Mouse (Mus musculus) heart, embryonic 12.5 days (tissue): Measurements from ENCODE around the gene Ndufaf7. TPM values are rescaled to one million over a fixed set of nuclear protein-coding genes. Genes with fewer than 3 reads are reported as not detected.

ENCODE experiments used
- ATAC-seq: fragments of 200-750 bp; cut with Nextera tagmentation; 2 replicates; pipeline ENCODE4 v1.8.0; 2017; ENCODE audit warnings: moderate TSS enrichment, moderate library complexity; ENCODE audit not compliant: insufficient number of reproducible peaks, low FRiP score
- H3K27ac ChIP-seq: fragments of 300-500 bp; sonication (generic); 2 replicates; pipeline ENCODE4 v1.5.1; 2016; ENCODE audit warnings: mild to moderate bottlenecking, moderate library complexity; ENCODE audit not compliant: poor library complexity, severe bottlenecking
- H3K27me3 ChIP-seq: fragments of 300-500 bp; sonication (generic); replicated peaks from 2 replicates; pipeline ENCODE4 v1.6.1; 2016; ENCODE audit warnings: mild to moderate bottlenecking, moderate library complexity
- H3K36me3 ChIP-seq: fragments of 300-500 bp; sonication (generic); 2 replicates; pipeline ENCODE4 v1.6.1; 2016; ENCODE audit warnings: mild to moderate bottlenecking, moderate library complexity
- H3K4me1 ChIP-seq: fragments of 300-500 bp; sonication (generic); replicated peaks from 2 replicates; pipeline ENCODE4 v1.6.1; 2016; ENCODE audit warnings: mild to moderate bottlenecking
- H3K4me2 ChIP-seq: fragments of 300-500 bp; sonication (generic); 2 replicates; pipeline ENCODE4 v1.6.1; 2016; ENCODE audit warnings: mild to moderate bottlenecking, moderate library complexity
- H3K4me3 ChIP-seq: fragments of 300-500 bp; sonication (generic); 2 replicates; pipeline ENCODE4 v1.5.1; 2016; ENCODE audit warnings: mild to moderate bottlenecking
- H3K9ac ChIP-seq: fragments of 300-500 bp; sonication (generic); 2 replicates; pipeline ENCODE4 v1.6.1; 2016; ENCODE audit warnings: mild to moderate bottlenecking, moderate library complexity
- H3K9me3 ChIP-seq: fragments of 300-500 bp; sonication (generic); replicated peaks from 2 replicates; pipeline ENCODE4 v1.6.1; 2016; ENCODE audit warnings: mild to moderate bottlenecking, moderate library complexity
- WGBS: fragments of 180-500 bp; shearing (Covaris S2); methylation state at CpG from one replicate; pipeline ENCODE4 v1.1.7; 2016; 5-methylcytosine and 5-hydroxymethylcytosine counted together
- polyA plus RNA-seq: library from polyadenylated mRNA; unstranded; fragments of >200 nt; fragmentation: Nextera tagmentation; extraction: Ambion mirVana; gene quantifications from 2 replicates; pipeline ENCODE4 v1.2.1, GENCODE M21; 2016

Gene Ndufaf7
- polyA plus RNA-seq, 1 experiment from 2014 or later: 61.2 TPM

DNA sequence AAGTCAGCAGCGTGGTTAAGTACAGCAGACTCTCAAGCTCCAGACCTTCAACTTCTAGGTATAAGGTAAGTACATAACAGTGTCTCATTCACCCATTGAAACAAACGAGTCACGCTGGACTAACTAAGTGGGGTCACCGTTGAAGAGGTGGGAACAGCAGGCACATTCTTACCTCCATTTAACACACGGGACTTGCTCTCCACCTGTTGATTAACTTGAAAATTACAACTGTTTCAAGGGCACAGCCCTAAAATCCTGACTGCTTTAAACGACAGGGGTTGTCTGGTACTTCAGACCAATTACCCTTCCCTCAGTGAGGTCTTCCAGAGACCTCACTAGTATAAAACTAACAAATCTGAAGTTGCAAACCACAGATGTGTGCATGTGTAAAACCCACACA lies 22.5 kb downstream of the Ndufaf7 start:
- no peak for ATAC-seq

DNA sequence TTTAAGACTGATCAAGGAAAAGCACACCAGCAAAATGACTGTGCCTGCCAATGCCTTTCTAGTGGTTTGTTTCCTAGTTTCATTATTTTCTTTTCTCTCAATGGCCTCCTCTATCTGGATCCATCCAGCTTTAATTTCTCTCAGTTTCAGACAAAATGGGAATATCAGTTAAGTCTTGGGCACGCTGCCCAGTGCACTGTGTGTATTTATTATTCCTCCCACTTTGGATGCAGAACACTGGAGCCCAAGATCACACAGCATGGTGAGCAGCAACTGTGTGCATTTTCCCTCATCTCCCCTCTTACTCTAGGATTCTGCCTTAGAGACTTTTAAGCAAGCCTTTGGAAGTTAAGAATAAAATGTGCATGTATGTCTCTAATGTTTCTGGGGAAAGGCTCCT lies 27.5 kb downstream of the Ndufaf7 start:
- Histone ChIP-seq H3K4me3 (no peak overlapping the region), H3K9ac (no peak overlapping the region), H3K27me3 (no peaks in the 10 kb centered on the region), H3K4me2 (no peak overlapping the region), H3K27ac (no peak overlapping the region), H3K9me3 (no peaks in the 10 kb centered on the region), H3K36me3 (peaks cover 67% of the 10 kb centered on the region), H3K4me1 (no peaks in the 10 kb centered on the region)
- ATAC-seq: no peak
- 84% methylated on average over 1 of the region's 1 CpGs for WGBS

More for the DNA sequence above, 22.5 kb downstream of the Ndufaf7 start:
- Histone ChIP-seq H3K9me3 (no peaks in the 10 kb centered on the region), H3K4me2 (no peak overlapping the region), H3K9ac (no peak overlapping the region), H3K36me3 (peaks cover 69% of the 10 kb centered on the region), H3K27ac (no peak overlapping the region), H3K4me1 (no peaks in the 10 kb centered on the region), H3K4me3 (no peak overlapping the region), H3K27me3 (no peaks in the 10 kb centered on the region)
- WGBS: 74% methylated on average over 6 of the region's 6 CpGs

DNA sequence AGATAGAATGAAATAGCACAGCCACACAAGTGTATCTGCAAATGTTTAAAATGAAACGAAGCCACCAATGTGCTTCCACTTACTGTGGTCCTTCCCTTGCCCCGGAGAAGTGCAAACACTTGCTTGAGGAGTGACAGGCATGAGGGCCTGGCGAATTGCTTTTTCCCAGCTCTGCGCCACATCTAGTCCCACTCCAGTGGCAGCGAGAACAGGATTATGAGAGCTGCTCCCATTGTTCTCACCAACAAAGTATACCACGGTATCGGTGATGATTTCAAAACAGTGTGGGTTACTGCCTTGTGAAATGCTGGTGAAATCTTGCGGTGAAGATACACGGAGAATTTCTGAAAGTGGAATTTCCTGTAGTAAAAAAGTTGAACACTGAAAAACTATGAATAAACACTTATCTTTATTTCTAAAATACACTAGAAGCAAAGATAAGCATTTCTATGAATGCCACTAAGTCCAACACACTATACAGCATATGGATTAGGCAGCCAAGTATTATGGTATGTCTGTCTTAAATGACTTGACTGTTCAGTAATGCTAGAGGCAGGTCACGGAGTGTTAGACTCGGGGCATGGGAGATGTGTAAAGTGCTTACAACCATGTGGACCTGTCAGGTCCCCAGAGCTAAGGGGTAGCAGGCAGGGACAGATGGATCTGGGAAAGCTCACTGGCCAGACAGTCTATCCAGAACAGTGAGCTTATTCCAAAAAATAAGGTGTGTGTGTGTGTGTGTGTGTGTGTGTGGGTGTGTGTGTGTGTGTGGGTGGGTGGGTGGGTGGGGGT lies 29.4 kb downstream of the Ndufaf7 start:
- Histone ChIP-seq H3K27me3 (no peaks in the 10 kb centered on the region), H3K9ac (no peak overlapping the region), H3K4me2 (no peak overlapping the region), H3K36me3 (peaks cover 61% of the 10 kb centered on the region), H3K27ac (no peak overlapping the region), H3K9me3 (no peaks in the 10 kb centered on the region), H3K4me3 (no peak overlapping the region), H3K4me1 (no peaks in the 10 kb centered on the region)
- 89% methylated on average over 11 of the region's 11 CpGs for WGBS
- ATAC-seq: no peak

DNA sequence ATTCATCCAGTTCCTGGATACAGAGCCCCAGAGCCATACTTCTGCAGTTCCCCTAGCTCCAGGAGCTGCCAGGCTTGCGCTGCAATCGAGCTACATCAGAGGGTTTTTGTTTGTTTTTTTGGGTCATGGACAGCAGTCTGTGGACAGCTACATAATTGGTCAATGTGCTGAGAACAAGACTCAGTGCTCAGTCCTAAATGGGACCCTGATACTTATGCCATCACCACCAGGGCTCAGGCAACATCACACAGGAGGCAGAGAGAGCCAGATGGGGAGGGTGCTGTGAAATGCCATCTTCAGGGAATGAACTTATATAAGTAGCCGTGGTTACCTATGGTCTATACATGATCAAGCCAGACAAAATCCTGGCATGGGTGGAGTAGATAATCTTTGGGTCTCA lies 31.6 kb downstream of the Ndufaf7 start:
- H3K36me3 ChIP-seq: peaks cover 55% of the 10 kb centered on the region
- no peaks in the 10 kb centered on the region for H3K27me3 ChIP-seq
- H3K4me2 ChIP-seq: no peak overlapping the region
- ATAC-seq: no peak
- H3K4me3 ChIP-seq: no peak overlapping the region
- no peak overlapping the region for H3K9ac ChIP-seq
- no peaks in the 10 kb centered on the region for H3K9me3 ChIP-seq
- WGBS: 89% methylated on average over 3 of the region's 3 CpGs
- H3K27ac ChIP-seq: no peak overlapping the region
- no peaks in the 10 kb centered on the region for H3K4me1 ChIP-seq

DNA sequence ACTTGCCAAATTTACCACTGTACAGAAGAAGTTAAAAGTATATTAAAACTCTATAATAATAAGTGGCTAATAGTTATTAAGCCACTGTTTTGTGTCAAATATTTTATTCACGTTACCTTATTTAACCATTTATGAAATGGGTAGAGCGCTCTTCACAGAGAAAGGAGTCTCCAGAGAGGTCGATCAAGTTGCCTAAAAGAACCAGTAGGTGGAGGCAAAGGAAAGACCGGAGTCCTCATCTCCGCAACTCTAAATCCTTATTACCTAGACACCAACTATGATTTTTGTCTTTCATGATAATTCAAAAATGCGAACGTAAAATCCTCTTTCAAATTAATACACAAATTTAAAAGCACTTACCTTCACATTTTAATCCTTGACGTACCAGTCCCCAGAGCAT lies 46.2 kb downstream of the Ndufaf7 start:
- Histone ChIP-seq H3K9ac (no peak overlapping the region), H3K4me1 (peaks cover 16% of the 10 kb centered on the region), H3K27ac (no peak overlapping the region), H3K36me3 (peaks cover 35% of the 10 kb centered on the region), H3K9me3 (no peaks in the 10 kb centered on the region), H3K27me3 (no peaks in the 10 kb centered on the region), H3K4me3 (no peak overlapping the region), H3K4me2 (no peak overlapping the region)
- no peak for ATAC-seq
- 90% methylated on average over 8 of the region's 8 CpGs for WGBS

DNA sequence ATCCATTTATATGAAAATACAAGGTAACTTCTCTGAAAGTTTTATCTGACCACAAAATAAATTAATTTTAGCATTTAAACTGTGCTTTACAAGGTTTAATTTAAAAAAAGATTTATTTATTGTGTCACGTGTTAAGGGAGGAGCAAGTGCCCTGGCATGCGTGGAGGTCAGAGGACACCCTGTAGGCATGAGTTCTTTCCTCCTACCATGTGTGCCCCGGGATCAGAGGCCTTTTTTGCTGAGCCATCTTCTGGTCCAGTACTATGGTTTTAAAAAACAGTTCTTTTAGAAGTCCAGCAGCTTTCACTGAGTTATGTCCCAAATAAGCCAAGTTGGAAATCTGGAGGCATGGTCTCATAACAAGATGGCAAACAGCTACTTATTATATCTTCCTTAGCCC lies 46.8 kb downstream of the Ndufaf7 start:
- Histone ChIP-seq H3K9me3 (no peaks in the 10 kb centered on the region), H3K9ac (no peak overlapping the region), H3K27me3 (no peaks in the 10 kb centered on the region), H3K4me2 (no peak overlapping the region), H3K4me1 (peaks cover 16% of the 10 kb centered on the region), H3K27ac (no peak overlapping the region), H3K4me3 (no peak overlapping the region), H3K36me3 (peaks cover 31% of the 10 kb centered on the region)
- ATAC-seq: no peak
- WGBS: 87% methylated on average over 3 of the region's 3 CpGs

DNA sequence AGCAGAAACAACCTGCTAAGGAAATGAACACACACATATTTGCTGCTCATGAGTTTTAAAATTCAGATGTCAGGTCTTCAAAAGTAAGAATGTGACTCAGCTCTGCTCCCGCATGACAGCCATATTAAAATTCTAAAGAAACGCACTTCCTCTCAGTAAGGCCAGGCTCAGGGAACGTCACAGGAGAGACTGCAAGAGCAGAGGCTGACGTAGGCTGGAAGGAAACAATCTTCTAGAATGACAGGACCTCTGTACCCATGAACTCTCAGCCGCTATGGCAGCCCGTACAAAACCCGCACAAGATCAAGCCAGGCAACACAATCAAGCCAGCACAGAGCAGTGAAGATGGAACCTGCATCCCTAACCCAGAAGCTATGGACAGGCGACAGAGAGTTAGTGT lies 52.1 kb downstream of the Ndufaf7 start:
- peaks cover 23% of the 10 kb centered on the region for H3K4me1 ChIP-seq
- H3K27me3 ChIP-seq: no peaks in the 10 kb centered on the region
- ATAC-seq: no peak
- WGBS: 74% methylated on average over 8 of the region's 8 CpGs
- H3K4me2 ChIP-seq: no peak overlapping the region
- 0 out of 2 replicates have a peak, but pooled peaks cover 2% of the 10 kb centered on the region for H3K9me3 ChIP-seq
- H3K9ac ChIP-seq: no peak overlapping the region
- no peak overlapping the region for H3K4me3 ChIP-seq
- H3K27ac ChIP-seq: no peak overlapping the region
- no peaks in the 10 kb centered on the region for H3K36me3 ChIP-seq

DNA sequence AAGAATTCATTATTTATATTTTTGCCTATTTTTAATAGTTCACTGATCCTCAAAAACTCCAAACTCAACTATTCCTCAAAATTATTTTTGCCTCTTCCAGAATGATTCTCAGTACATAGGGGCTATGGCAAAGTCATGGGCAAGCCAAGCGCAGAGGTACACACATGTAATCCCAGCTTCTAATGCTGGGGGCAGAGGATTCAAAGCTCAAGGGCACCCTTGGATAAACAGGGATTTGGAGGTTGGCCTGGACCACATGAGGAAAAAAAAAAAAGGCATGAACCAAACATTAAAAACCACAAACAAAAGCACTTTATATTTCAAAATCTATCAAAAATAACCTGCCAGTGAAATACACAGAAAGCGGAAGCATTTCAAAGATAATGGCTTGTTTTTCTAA lies 54.6 kb downstream of the Ndufaf7 start:
- Histone ChIP-seq H3K27me3 (no peaks in the 10 kb centered on the region), H3K4me1 (peaks cover 11% of the 10 kb centered on the region), H3K9ac (no peak overlapping the region), H3K4me2 (no peak overlapping the region), H3K9me3 (0 out of 2 replicates have a peak, but pooled peaks cover 2% of the 10 kb centered on the region), H3K27ac (no peak overlapping the region), H3K4me3 (no peak overlapping the region), H3K36me3 (no peaks in the 10 kb centered on the region)
- ATAC-seq: no peak
- WGBS: 96% methylated on average over 2 of the region's 2 CpGs

DNA sequence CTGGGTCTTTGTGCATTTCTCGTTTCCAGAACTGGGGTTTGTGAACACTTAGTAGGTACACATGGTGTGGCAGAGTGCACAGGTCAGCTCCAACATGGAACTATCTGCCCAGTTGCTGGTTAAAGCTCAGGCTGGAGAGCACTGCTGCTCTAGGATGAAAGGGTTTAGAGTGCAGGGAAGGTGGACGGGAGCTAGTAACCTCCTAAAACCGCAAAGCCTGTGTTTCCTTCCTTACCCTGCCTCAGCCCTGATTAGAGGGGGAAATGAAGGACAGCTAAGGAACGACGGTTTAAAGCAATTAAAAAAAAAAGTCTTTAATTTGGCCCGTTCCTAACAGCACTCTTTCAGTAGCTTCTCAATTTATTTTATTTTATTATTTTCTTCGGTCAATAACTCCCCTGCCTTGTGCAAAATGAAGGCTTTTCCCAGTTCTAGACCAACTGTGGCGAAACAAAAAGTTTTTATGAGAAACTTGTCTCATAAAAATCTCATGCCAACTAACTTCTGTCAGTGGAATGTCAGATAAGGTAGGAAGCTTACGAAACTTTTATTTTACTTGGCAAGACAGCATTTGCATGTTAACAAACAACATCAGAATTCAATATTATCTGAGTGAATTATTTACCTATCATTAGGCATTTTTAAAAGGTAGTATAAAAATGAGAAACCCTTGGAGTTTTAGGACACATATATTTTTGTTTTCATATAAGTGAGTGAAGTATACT lies 55.5 kb downstream of the Ndufaf7 start:
- ATAC-seq: no peak
- Histone ChIP-seq H3K36me3 (no peaks in the 10 kb centered on the region), H3K27me3 (no peaks in the 10 kb centered on the region), H3K27ac (no peak overlapping the region; the same call in 1 of the 2 replicates), H3K4me1 (peaks cover 11% of the 10 kb centered on the region), H3K9me3 (0 out of 2 replicates have a peak, but pooled peaks cover 2% of the 10 kb centered on the region), H3K9ac (no peak overlapping the region), H3K4me2 (no peak overlapping the region), H3K4me3 (no peak overlapping the region)
- 61% methylated on average over 9 of the region's 9 CpGs for WGBS

DNA sequence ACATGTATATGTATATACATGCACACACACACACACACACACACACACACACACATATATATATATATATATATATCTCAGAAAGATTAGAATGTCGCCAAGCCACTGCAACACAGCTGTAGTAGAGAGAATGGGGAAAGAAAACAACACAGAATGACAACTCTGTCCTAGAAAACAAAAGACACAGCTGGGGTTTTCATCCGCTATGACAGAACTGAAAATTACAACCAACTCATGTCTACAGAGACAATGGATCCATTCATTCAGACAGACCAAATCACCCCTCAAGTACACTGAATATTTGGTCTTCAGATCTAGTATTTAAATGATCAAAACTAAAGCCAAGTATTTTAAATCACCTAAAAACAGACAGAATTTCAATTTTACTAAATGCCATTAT lies 56.7 kb downstream of the Ndufaf7 start:
- H3K4me2 ChIP-seq: no peak overlapping the region
- H3K4me3 ChIP-seq: no peak overlapping the region
- peaks cover 11% of the 10 kb centered on the region for H3K4me1 ChIP-seq
- ATAC-seq: no peak
- 0 out of 2 replicates have a peak, but pooled peaks cover 2% of the 10 kb centered on the region for H3K9me3 ChIP-seq
- H3K36me3 ChIP-seq: no peaks in the 10 kb centered on the region
- H3K9ac ChIP-seq: no peak overlapping the region
- no peaks in the 10 kb centered on the region for H3K27me3 ChIP-seq
- 54% methylated on average over 2 of the region's 2 CpGs for WGBS
- H3K27ac ChIP-seq: no peak overlapping the region

DNA sequence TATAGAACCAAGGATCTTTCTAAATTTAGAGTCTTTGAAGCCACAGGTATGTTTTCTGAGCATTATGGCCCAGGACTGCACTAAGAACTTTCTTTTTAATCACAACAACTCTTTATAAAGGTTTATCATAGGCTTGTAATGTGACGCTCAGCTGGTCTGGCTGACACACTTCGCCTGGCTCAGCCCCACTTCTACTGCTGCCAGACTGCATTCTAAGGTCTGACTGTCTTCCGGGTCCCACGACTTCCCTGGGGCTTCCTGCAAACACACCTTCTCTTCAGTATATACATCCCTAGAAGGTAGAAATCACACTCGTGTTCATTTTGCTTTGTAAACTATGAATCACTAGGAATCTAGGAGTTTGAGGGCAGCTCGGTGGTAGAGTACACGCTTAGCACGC lies 57.4 kb downstream of the Ndufaf7 start:
- Histone ChIP-seq H3K27me3 (no peaks in the 10 kb centered on the region), H3K9me3 (no peaks in the 10 kb centered on the region), H3K36me3 (no peaks in the 10 kb centered on the region), H3K4me2 (no peak overlapping the region), H3K4me1 (peaks cover 8% of the 10 kb centered on the region), H3K27ac (peak overlapping the region; percentile 41; the same call in 1 of the 2 replicates), H3K9ac (no peak overlapping the region), H3K4me3 (no peak overlapping the region)
- ATAC-seq: no peak
- 82% methylated on average over 8 of the region's 8 CpGs for WGBS
